13 mouse cellular contexts compared by ENCODE assay signal in the genomic region with DNA sequence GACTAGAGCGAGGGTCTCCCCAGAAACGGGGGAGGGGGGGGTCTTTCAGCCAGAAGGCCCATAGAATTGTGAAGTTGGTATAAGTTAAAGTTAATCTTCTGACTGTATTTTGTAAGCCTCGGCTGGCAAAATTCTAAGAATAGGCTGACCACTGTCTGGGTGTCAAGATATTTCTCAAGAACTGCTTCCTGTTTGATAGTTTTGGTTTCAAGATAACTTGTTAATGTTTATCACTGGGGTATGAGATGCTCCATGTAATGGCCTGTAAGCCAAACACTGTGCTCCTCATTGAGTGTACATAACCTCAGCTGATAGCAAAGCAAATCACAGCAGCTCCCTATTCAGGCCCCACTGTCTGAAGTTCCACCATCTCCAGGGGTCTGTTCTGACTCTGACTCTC.
A peak's percentile ranks its signal among the peaks of the same experiment; 100 is the strongest.
DNase-seq lines count a peak whose midpoint lies in the region; ATAC-seq lines count a peak whose summit lies in the region.
"Had no signal": no experiment of that assay in that cellular context is flagged by ENCODE, and none has a peak within 500 bp of the region (broad histone marks: within the 10 kb centered on the region; RNA-seq: fewer than 3 reads in every experiment).

No protein-coding gene starts in this region.

- DNase-seq in kidney, postnatal 10 days, result no peak
- DNase-seq in limb, embryonic 10.5 days (ENCODE audit: low spot score), result no peak
- DNase-seq: cerebellum, adult 9-11 months; retina, postnatal 1 day; thymus, postnatal 25 days had no signal

- H3K9me3 ChIP-seq in kidney, embryonic 16.5 days (ENCODE audit: low read length), result no peaks in the 10 kb centered on the region
- H3K9me3 ChIP-seq in forebrain, embryonic 15.5 days, result no peaks in the 10 kb centered on the region
- H3K9me3 ChIP-seq in limb, embryonic 10.5 days (replicated peaks), result no peaks in the 10 kb centered on the region
- H3K9me3 ChIP-seq: forebrain, embryonic 10.5 days; midbrain, embryonic 12.5 days had no signal

- H3K27ac ChIP-seq in kidney, embryonic 16.5 days (ENCODE audit: low read length), result peak overlapping the region; percentile 39; the same call in 1 of the 2 replicates
- no peak overlapping the region for H3K27ac ChIP-seq in forebrain, embryonic 15.5 days (replicated peaks)
- H3K27ac ChIP-seq in limb, embryonic 10.5 days, result no peak overlapping the region
- H3K27ac ChIP-seq: forebrain, embryonic 10.5 days; liver, embryonic 14.5 days; midbrain, embryonic 12.5 days had no signal

- WGBS in kidney, embryonic 16.5 days, result 18% methylated on average over 3 of the region's 3 CpGs
- 79% methylated on average over 3 of the region's 3 CpGs for WGBS in forebrain, embryonic 15.5 days
- 58% methylated on average over 3 of the region's 3 CpGs for WGBS in limb, embryonic 10.5 days

- ATAC-seq in kidney, embryonic 16.5 days (ENCODE audit: low FRiP score, low TSS enrichment), result no peak
- ATAC-seq in CD4-positive, CD25-positive, alpha-beta regulatory T cell, adult 4 months, result peak; percentile 22
- ATAC-seq in inflammation-experienced regulatory T-cells, adult 6 months, result peak; percentile 14
- peak; percentile 64 for ATAC-seq in monocyte, adult 5-6 weeks (replicated peaks; ENCODE audit: insufficient number of reproducible peaks, low FRiP score, low TSS enrichment, poor library complexity, severe bottlenecking)
- no peak for ATAC-seq in forebrain, embryonic 15.5 days (replicated peaks)

- H3K9ac ChIP-seq in kidney, embryonic 16.5 days (replicated peaks; ENCODE audit: low read length), result no peak overlapping the region
- H3K9ac ChIP-seq in forebrain, embryonic 15.5 days (replicated peaks), result no peak overlapping the region
- H3K9ac ChIP-seq: liver, embryonic 14.5 days; midbrain, embryonic 12.5 days had no signal

- H3K4me1 ChIP-seq in kidney, embryonic 16.5 days (ENCODE audit: insufficient read depth, low read length), result peaks cover 21% of the 10 kb centered on the region; the same call in 1 of the 2 replicates
- no peaks in the 10 kb centered on the region for H3K4me1 ChIP-seq in forebrain, embryonic 15.5 days
- peaks cover 12% of the 10 kb centered on the region for H3K4me1 ChIP-seq in limb, embryonic 10.5 days
- H3K4me1 ChIP-seq: midbrain, embryonic 12.5 days had no signal

- no peak overlapping the region for H3K4me2 ChIP-seq in kidney, embryonic 16.5 days (replicated peaks; ENCODE audit: low read depth, low read length)
- no peak overlapping the region for H3K4me2 ChIP-seq in forebrain, embryonic 15.5 days (replicated peaks)
- H3K4me2 ChIP-seq: midbrain, embryonic 12.5 days had no signal

- H3K27me3 ChIP-seq in kidney, embryonic 16.5 days (ENCODE audit: insufficient read depth, low read length), result no peaks in the 10 kb centered on the region
- H3K27me3 ChIP-seq in forebrain, embryonic 15.5 days, result no peaks in the 10 kb centered on the region
- no peaks in the 10 kb centered on the region for H3K27me3 ChIP-seq in limb, embryonic 10.5 days (ENCODE audit: low read depth, poor library complexity, severe bottlenecking)
- H3K27me3 ChIP-seq: midbrain, embryonic 12.5 days had no signal

- H3K4me3 ChIP-seq in kidney, embryonic 16.5 days (ENCODE audit: low read length), result no peak overlapping the region
- no peak overlapping the region for H3K4me3 ChIP-seq in forebrain, embryonic 15.5 days
- H3K4me3 ChIP-seq in limb, embryonic 10.5 days, result no peak overlapping the region
- H3K4me3 ChIP-seq: forebrain, embryonic 10.5 days; midbrain, embryonic 12.5 days had no signal

- H3K36me3 ChIP-seq in kidney, embryonic 16.5 days (ENCODE audit: insufficient read depth, low read length), result no peaks in the 10 kb centered on the region
- no peaks in the 10 kb centered on the region for H3K36me3 ChIP-seq in forebrain, embryonic 15.5 days
- H3K36me3 ChIP-seq in limb, embryonic 10.5 days, result no peaks in the 10 kb centered on the region
- H3K36me3 ChIP-seq: forebrain, embryonic 10.5 days; midbrain, embryonic 12.5 days had no signal

Comparison
In these comparisons a context has a peak if more than half of its experiments do, and no peak if none do; other contexts are left out.
1. ATAC-seq: peak in CD4-positive, CD25-positive, alpha-beta regulatory T cell, adult 4 months (single experiment), inflammation-experienced regulatory T-cells, adult 6 months (single experiment) and monocyte, adult 5-6 weeks (single experiment); none in kidney, embryonic 16.5 days (single experiment) and forebrain, embryonic 15.5 days (single experiment).